Mouse (Mus musculus): ENCODE results near the gene Tmem274.
"Not testable (repeated sequence)": the region's sequence is repeated elsewhere in the genome, so short reads cannot be mapped to it uniquely, and the experiment has no call there.

Tmem274 gene

GRCm38 (mm10) chr4:149477078-149477477 is at the start of gene Tmem274:
TSS of gene Tmem274 (plus strand) at chr4:149477378.
- no peak for DNase-seq

GRCm38 (mm10) chr4:149429592-149429991 is 47.6 kb upstream of the Tmem274 start:
- no peak for DNase-seq

GRCm38 (mm10) chr4:149431887-149432286 is 45.3 kb upstream of the Tmem274 start:
- peak in 1 of 2 experiments; percentile 6 for DNase-seq

GRCm38 (mm10) chr4:149440576-149440975 is 36.6 kb upstream of the Tmem274 start:
- no peak for DNase-seq

GRCm38 (mm10) chr4:149442436-149442835 is 34.7 kb upstream of the Tmem274 start:
- no peak for DNase-seq

- DNase-seq, result no peak
Measured at GRCm38 (mm10) chr4:149444465-149444864, 32.7 kb upstream of the Tmem274 start.

- DNase-seq, result peak; percentile 93 to 95
Measured at GRCm38 (mm10) chr4:149444964-149445701, 32.0 kb upstream of the Tmem274 start.

- peak; percentile 56 to 61 for DNase-seq
Measured at GRCm38 (mm10) chr4:149445868-149446267, 31.3 kb upstream of the Tmem274 start.

- DNase-seq, result no peak
Measured at GRCm38 (mm10) chr4:149446309-149446708, 30.9 kb upstream of the Tmem274 start.

- DNase-seq, result no peak
Measured at GRCm38 (mm10) chr4:149450636-149451035, 26.5 kb upstream of the Tmem274 start.

GRCm38 (mm10) chr4:149453656-149454055 is 23.5 kb upstream of the Tmem274 start:
- peak; percentile 45 to 72 for DNase-seq

GRCm38 (mm10) chr4:149454263-149454662 is 22.9 kb upstream of the Tmem274 start:
- DNase-seq, result peak; percentile 25 to 46

GRCm38 (mm10) chr4:149454879-149455278 is 22.3 kb upstream of the Tmem274 start, which contains the start of gene Rbp7:
TSS of gene Rbp7 (minus strand) at chr4:149454978.
- peak; percentile 18 to 37 for DNase-seq

- DNase-seq, result not testable (repeated sequence)
Measured at GRCm38 (mm10) chr4:149457163-149457562, 20.0 kb upstream of the Tmem274 start.

- peak; percentile 85 to 89 for DNase-seq
Measured at GRCm38 (mm10) chr4:149457831-149458430, 19.2 kb upstream of the Tmem274 start.

- DNase-seq, result no peak
Measured at GRCm38 (mm10) chr4:149458526-149458925, 18.7 kb upstream of the Tmem274 start.

- no peak for DNase-seq
Measured at GRCm38 (mm10) chr4:149459425-149459824, 17.8 kb upstream of the Tmem274 start.

- DNase-seq, result not testable (repeated sequence)
Measured at GRCm38 (mm10) chr4:149460475-149460874, 16.7 kb upstream of the Tmem274 start.

- DNase-seq, result peak; percentile 25 to 66
Measured at GRCm38 (mm10) chr4:149461579-149462304, 15.4 kb upstream of the Tmem274 start.

GRCm38 (mm10) chr4:149462305-149462971 is 14.7 kb upstream of the Tmem274 start:
- DNase-seq, result no peak

- DNase-seq, result peak in 1 of 2 experiments; percentile 34
Measured at GRCm38 (mm10) chr4:149463435-149463950, 13.7 kb upstream of the Tmem274 start.

- no peak for DNase-seq
Measured at GRCm38 (mm10) chr4:149469557-149469956, 7.6 kb upstream of the Tmem274 start.

- DNase-seq, result no peak
Measured at GRCm38 (mm10) chr4:149475096-149475495, 2.1 kb upstream of the Tmem274 start.
